Mouse (Mus musculus): ENCODE measurements around the gene Dtymk. TPM values are rescaled to one million over a fixed set of nuclear protein-coding genes. Genes with fewer than 3 reads are reported as not detected.
A peak's percentile ranks its signal among the peaks of the same experiment; 100 is the strongest.

Dtymk gene
- polyA plus RNA-seq, 1 experiment from 2014 or later = 251 TPM

DNA sequence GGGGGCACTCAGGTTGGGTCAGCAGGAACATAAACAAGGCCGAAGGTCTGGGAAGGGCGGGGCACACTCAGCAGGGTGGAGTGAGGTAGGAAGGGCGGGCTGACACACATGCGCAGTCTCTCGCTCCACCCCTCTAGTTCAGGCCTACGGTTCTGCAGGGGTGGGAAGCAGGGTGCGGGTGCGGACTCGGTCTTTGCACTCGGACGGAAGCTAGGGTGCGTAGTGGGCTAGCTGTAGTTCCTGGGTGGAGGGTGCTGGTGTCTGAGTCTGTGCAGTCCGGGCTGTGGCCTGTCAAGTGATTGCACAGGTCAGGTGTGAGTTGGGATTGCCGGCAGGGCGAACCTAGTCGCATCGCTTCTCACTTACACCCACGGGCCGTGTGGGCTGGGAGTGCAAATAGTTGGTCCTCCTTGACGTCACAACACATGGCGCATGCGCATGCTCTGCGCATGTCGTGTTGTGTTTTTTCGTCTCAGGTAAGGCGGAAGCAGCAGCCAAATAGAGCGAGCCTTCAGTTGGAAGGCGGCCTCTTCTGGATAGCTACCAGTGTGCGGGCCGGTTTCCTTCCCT, 23.5 kb upstream of the Dtymk start:
- peaks cover 15% of the 10 kb centered on the region for H3K4me1 ChIP-seq
- peak overlapping the region; percentile 59 for H3K9ac ChIP-seq
- H3K27ac ChIP-seq = peak overlapping the region; percentile 98
- H3K27me3 ChIP-seq = no peaks in the 10 kb centered on the region
- peaks cover 16% of the 10 kb centered on the region for H3K36me3 ChIP-seq
- H3K4me2 ChIP-seq = peak overlapping the region; percentile 70
- peak overlapping the region; percentile 63 for H3K4me3 ChIP-seq (replicated peaks)
- H3K9me3 ChIP-seq (replicated peaks) = no peaks in the 10 kb centered on the region
- WGBS = 2% methylated on average over 30 of the region's 30 CpGs
- ATAC-seq (replicated peaks; ENCODE audit: low FRiP score) = peak; percentile 97

DNA sequence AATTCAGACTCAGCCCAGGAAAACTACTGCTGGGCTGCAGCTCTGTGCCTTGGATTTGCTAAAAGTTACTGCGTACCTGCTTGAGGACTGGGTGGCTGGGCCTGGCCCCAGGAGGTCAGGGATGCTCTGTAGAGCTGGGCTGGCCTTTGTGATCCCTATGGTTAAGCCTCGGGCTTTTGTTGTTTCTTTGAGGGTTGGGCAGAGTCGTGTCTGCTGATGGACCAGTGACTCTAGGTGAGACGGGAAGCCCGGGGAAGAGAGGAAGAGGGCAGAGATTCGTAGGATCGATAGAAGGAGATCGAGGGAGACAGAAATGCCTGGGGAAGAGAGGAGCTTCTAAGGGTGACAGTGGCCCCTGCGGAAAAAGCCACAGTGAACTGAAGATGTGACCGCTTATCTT, 22.9 kb upstream of the Dtymk start, which contains the start of gene D2hgdh:
Gene D2hgdh, plus strand, starts transcription at position 301 of the 400 bp plus-strand sequence.
- Histone ChIP-seq H3K4me1 (peaks cover 15% of the 10 kb centered on the region), H3K27me3 (no peaks in the 10 kb centered on the region), H3K9ac (peak within 1 kb of the TSS; percentile 59), H3K9me3 (replicated peaks) (no peaks in the 10 kb centered on the region), H3K36me3 (peaks cover 21% of the 10 kb centered on the region), H3K27ac (peak within 1 kb of the TSS; percentile 98), H3K4me2 (peak within 1 kb of the TSS; percentile 70), H3K4me3 (replicated peaks) (peak within 1 kb of the TSS; percentile 63)
- ATAC-seq (replicated peaks; ENCODE audit: low FRiP score) = peak; percentile 27; the same call in 1 of the 2 replicates
- WGBS = 11% methylated on average over 10 of the region's 10 CpGs

DNA sequence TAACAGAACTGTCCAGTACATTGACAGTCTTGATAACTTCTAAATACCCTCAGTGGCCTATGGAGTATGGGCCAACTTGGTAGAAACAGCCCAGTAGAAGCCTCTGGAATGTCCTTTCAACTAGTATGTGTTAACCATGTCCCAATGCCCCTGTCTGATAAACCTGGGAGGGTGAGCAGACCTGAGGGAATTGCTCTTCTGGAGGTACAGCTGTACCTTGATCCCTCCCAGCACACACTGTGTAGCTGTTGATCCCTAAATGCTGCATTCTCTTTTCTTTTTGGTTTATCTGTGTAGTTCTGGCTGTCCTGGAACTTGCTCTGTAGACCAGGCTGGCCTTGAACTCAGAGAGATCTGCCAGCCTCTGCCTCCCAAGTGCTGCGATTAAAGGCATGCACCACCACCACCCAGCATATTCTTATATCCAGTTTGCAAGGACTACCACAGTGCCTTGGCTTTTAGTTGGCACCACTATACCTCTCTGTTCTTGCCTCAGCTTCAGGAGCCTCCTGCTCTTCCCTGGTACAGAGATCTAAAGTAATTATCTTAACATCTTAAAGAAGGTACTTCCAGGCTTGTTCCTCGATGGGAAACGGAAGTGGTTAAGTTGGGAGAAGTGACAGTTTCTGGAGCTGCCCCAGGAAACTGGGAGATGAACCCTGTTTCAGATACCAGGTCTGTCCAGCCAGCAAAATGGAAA, 22.2 kb upstream of the Dtymk start:
- Histone ChIP-seq H3K4me2 (0 out of 2 replicates have a peak overlapping the region, but pooled peaks have one; percentile 70), H3K4me1 (peaks cover 15% of the 10 kb centered on the region), H3K9me3 (replicated peaks) (no peaks in the 10 kb centered on the region), H3K4me3 (replicated peaks) (peak overlapping the region; percentile 63; the same call in 1 of the 2 replicates), H3K36me3 (peaks cover 28% of the 10 kb centered on the region), H3K9ac (no peak overlapping the region), H3K27ac (peak overlapping the region; percentile 98; the same call in 1 of the 2 replicates), H3K27me3 (no peaks in the 10 kb centered on the region)
- WGBS = 76% methylated on average over 3 of the region's 3 CpGs
- ATAC-seq (replicated peaks; ENCODE audit: low FRiP score) = no peak

DNA sequence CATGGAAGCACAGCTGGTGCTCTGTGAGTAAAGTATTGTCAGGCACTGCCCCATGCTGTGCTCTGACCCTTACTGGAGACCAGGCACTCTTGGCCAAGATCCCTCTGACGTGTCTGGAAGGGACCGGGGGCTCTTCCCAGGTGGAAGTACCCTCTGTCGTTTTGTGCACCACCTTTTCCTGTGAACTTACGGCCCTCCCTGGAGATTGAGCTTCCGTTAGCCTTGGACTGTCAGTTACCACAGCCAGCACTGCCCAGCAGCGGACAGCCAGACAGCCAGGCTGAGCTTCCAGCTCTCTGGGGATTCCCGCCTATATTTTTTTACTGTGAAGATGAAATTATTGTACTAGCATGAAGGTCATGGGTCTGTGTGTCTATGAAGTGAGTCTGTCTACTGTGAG, 17.0 kb upstream of the Dtymk start:
- H3K27me3 ChIP-seq = no peaks in the 10 kb centered on the region
- ATAC-seq (replicated peaks; ENCODE audit: low FRiP score) = no peak
- H3K4me3 ChIP-seq (replicated peaks) = no peak overlapping the region
- no peak overlapping the region for H3K9ac ChIP-seq
- 89% methylated on average over 7 of the region's 7 CpGs for WGBS
- no peaks in the 10 kb centered on the region for H3K4me1 ChIP-seq
- H3K4me2 ChIP-seq = no peak overlapping the region
- peaks cover 80% of the 10 kb centered on the region for H3K36me3 ChIP-seq
- H3K9me3 ChIP-seq (replicated peaks) = no peaks in the 10 kb centered on the region
- no peak overlapping the region for H3K27ac ChIP-seq

DNA sequence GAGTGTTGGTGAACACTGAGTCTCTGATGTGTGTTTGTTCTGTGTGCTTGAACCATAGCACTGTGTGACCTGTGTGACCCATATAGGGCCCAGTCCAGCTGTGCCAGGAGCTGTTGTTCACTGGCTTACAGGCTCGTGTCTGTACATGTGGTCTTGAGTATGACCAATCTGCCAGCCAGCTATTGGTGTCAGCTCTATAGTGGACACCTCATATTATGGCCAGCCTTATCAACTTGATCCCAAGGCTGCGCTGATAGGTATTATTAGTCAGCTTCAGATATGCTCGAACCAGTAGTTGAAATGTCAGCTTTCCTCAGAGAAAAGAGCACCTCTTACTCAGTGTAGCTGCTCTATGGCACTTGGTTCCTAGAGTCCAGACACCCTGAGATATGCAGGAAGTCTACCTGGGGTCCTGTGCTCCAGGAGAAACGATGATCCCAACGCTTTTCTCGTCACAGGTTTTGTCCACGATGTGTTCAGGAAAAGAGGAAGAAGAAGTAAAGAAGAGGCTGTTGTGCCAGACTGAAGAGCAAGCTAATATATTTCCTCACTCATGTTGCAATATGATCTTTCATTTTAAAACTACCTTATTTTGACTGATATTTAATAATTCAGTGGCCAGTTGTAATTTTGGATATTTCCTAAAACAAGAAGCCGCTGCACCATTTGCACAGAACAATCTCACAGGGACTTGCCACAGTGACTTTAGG, 16.2 kb upstream of the Dtymk start:
- no peak for ATAC-seq (replicated peaks; ENCODE audit: low FRiP score)
- Histone ChIP-seq H3K4me2 (no peak overlapping the region), H3K36me3 (peaks cover 88% of the 10 kb centered on the region), H3K4me3 (replicated peaks) (no peak overlapping the region), H3K9ac (no peak overlapping the region), H3K9me3 (replicated peaks) (no peaks in the 10 kb centered on the region), H3K4me1 (no peaks in the 10 kb centered on the region), H3K27ac (no peak overlapping the region), H3K27me3 (no peaks in the 10 kb centered on the region)
- WGBS = 96% methylated on average over 8 of the region's 8 CpGs

DNA sequence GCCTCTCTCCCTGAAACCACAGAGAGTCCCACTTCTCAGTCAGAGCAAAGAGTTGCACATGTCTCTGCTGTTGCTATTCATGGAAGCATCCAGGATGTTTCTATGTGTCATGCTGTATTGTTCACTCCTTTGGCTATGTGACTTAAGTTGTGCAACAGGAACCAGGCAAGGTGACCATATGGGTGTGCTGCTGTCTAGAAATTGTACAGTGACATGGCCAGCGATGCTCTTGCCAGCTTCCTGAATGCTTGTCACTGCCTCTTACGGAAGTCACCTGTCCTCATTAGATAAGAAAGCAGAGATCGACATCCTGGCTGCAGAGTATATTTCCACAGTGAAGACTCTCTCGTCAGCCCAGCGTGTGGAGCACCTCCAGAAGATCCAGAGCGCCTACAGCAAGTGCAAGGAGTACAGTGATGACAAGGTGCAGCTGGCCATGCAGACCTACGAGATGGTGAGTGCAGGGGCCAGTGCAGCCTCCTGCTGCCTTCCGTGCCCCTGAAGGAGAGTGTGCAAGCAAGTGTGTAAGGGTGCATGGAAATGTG, 9.8 kb upstream of the Dtymk start:
- Histone ChIP-seq H3K9ac (no peak overlapping the region), H3K4me3 (replicated peaks) (no peak overlapping the region), H3K9me3 (replicated peaks) (no peaks in the 10 kb centered on the region), H3K4me1 (no peaks in the 10 kb centered on the region), H3K4me2 (no peak overlapping the region), H3K27me3 (no peaks in the 10 kb centered on the region), H3K36me3 (peaks cover 97% of the 10 kb centered on the region), H3K27ac (no peak overlapping the region)
- ATAC-seq (replicated peaks; ENCODE audit: low FRiP score) = no peak
- 86% methylated on average over 8 of the region's 8 CpGs for WGBS

DNA sequence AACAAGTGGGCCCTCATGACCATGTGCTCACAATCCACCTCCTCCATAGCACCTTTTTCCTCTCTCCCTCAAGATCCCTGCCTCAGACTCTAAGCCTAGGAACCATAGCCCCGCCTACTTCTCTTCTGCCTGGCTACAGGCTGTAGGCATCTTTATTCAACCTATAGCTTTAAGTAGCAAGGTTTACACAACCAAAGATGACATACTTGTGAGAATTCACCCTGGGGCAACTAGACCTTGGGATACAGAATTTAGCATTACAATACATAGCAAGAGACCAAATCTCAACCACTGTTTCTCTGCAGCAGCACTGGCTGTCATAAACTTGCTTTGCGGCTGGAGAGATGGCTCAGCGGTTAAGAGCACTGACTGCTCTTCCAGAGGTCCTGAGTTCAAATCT, 8.3 kb upstream of the Dtymk start:
- ATAC-seq (replicated peaks; ENCODE audit: low FRiP score) = no peak
- Histone ChIP-seq H3K27me3 (no peaks in the 10 kb centered on the region), H3K27ac (no peak overlapping the region), H3K36me3 (peaks cover 92% of the 10 kb centered on the region), H3K4me1 (peaks cover 9% of the 10 kb centered on the region), H3K9me3 (replicated peaks) (no peaks in the 10 kb centered on the region), H3K4me2 (no peak overlapping the region), H3K9ac (no peak overlapping the region), H3K4me3 (replicated peaks) (no peak overlapping the region)
- 95% methylated on average over 3 of the region's 3 CpGs for WGBS

DNA sequence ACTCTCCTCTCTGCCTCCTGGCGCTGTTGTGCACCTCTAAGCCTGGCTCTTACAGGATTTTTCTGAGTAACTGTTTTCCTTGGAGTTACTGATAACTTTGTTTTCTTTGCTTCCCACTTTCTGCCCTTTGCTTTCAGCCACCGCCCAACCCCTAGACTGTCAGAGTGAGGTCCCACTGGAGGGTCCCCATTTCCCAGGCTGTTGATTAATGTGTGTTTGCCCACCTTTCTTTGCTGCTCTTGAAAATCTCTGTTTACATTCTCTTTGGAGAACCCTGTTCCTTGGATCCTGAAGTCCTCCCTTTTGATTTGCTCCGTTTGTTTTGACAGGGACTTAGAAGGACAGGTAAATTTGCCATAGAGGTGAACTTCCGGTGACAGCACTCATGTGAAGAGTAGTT, 7.1 kb upstream of the Dtymk start:
- no peak for ATAC-seq (replicated peaks; ENCODE audit: low FRiP score)
- H3K4me3 ChIP-seq (replicated peaks) = no peak overlapping the region
- peaks cover 81% of the 10 kb centered on the region for H3K36me3 ChIP-seq
- no peak overlapping the region for H3K9ac ChIP-seq
- no peak overlapping the region for H3K27ac ChIP-seq
- H3K4me1 ChIP-seq = peaks cover 17% of the 10 kb centered on the region
- H3K27me3 ChIP-seq = no peaks in the 10 kb centered on the region
- WGBS = 92% methylated on average over 4 of the region's 4 CpGs
- no peak overlapping the region for H3K4me2 ChIP-seq
- H3K9me3 ChIP-seq (replicated peaks) = no peaks in the 10 kb centered on the region

DNA sequence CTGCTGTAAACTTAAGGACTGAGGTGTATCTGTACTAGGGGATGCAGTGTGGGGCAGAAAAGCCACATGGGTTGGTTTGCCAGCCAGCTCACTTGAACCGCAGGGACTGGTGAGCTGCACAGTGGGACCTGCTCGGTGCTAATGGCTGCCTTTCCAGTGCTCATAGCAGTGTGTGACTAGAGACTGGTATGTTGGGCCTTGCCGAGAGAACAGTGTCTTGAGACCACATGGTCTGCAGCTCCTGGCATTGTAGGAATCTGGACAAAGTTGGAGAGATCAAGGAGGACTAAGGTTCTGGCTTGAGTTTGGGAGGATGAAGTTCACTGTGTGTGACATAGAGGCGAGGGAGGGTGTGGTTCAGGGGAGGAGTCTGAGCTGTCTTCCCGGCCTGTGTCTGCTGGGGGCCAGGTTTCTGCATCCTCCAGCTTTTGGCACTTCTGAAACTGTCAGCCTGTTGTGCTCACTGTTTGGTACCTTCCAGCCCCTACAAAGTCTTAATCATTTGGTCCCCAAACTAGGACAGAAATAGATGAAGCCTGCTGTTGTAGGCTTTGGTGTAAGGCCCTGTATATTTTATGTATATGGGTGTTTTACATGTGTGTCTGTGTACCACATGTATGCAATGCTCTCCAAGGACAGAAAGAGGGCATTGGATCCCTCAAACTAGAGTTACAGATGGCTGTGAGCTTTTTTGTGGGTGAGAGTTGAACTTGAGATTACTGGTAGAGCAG, 3.7 kb upstream of the Dtymk start:
- Histone ChIP-seq H3K4me1 (peaks cover 41% of the 10 kb centered on the region), H3K4me2 (peak overlapping the region; percentile 88; the same call in 1 of the 2 replicates), H3K27ac (no peak overlapping the region), H3K9ac (no peak overlapping the region; the same call in 1 of the 2 replicates), H3K9me3 (replicated peaks) (no peaks in the 10 kb centered on the region), H3K36me3 (peaks cover 49% of the 10 kb centered on the region), H3K27me3 (no peaks in the 10 kb centered on the region), H3K4me3 (replicated peaks) (peak overlapping the region; percentile 92; the same call in 1 of the 2 replicates)
- ATAC-seq (replicated peaks; ENCODE audit: low FRiP score) = no peak
- 81% methylated on average over 5 of the region's 5 CpGs for WGBS

DNA sequence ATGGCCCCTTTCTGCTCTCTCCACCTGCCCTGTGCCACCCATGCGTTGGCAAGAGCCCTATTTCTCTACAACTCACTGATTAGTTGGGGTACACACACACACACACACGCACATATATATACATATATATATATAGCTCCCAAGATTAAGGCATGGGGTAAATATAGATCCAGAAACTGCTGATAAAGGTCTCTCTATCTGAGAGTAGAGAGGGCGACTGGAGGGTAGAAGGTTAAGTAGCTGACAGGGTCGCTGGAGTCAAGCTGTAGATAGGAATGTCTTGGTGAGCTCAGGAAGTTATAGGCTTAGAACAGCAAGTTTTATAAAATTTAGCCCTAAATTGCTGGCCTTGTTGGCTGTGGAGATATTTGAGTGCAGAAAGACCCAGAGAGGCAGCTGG, 3.1 kb upstream of the Dtymk start:
- Histone ChIP-seq H3K27ac (no peak overlapping the region), H3K9me3 (replicated peaks) (no peaks in the 10 kb centered on the region), H3K4me1 (peaks cover 41% of the 10 kb centered on the region), H3K4me3 (replicated peaks) (peak overlapping the region; percentile 92), H3K36me3 (peaks cover 49% of the 10 kb centered on the region), H3K27me3 (no peaks in the 10 kb centered on the region), H3K9ac (peak overlapping the region; percentile 89; the same call in 1 of the 2 replicates), H3K4me2 (peak overlapping the region; percentile 88)
- WGBS = 80% methylated on average over 4 of the region's 4 CpGs
- ATAC-seq (replicated peaks; ENCODE audit: low FRiP score) = no peak
